Mouse (Mus musculus): ENCODE measurements around the gene Olfr435. TPM values are rescaled to one million over a fixed set of nuclear protein-coding genes. Genes with fewer than 3 reads are reported as not detected.
"Not testable (repeated sequence)": the region's sequence is repeated elsewhere in the genome, so short reads cannot be mapped to it uniquely, and the experiment has no call there.

Olfr435 gene
- polyA plus RNA-seq, 1 experiment from 2014 or later, result not detected

DNA sequence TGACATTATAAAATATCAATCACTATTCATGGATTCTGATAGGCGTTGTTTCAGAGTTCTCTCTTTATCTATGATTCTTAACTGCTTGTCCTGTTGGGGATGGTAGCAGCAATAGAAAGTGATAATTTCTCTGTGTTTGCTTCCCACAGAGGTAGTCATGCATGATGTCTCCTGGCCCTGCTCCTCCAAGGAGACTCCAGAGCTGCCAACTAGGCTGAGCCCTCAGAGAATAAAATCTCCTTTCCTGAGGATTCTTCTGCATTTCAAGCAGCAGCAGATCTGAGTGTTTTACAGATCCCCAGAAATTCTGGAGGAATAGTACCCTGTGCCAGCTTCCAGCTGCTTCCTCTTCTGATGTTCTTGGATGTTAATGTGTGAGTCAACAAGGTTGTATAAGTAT lies 34.3 kb downstream of the Olfr435 start, which contains the start of gene Olfr47:
Gene Olfr47 (plus strand): TSS at position 275 of the 400 bp plus-strand sequence.
- H3K27me3 ChIP-seq; H3K9ac ChIP-seq; H3K9me3 ChIP-seq (replicated peaks); DNase-seq; H3K4me1 ChIP-seq (replicated peaks); H3K4me3 ChIP-seq (replicated peaks); H3K36me3 ChIP-seq; H3K4me2 ChIP-seq; ATAC-seq (ENCODE audit: low read depth); H3K27ac ChIP-seq: not testable (repeated sequence)
- 43% methylated on average over 1 of the region's 1 CpGs for WGBS (ENCODE audit: insufficient replicate concordance)

DNA sequence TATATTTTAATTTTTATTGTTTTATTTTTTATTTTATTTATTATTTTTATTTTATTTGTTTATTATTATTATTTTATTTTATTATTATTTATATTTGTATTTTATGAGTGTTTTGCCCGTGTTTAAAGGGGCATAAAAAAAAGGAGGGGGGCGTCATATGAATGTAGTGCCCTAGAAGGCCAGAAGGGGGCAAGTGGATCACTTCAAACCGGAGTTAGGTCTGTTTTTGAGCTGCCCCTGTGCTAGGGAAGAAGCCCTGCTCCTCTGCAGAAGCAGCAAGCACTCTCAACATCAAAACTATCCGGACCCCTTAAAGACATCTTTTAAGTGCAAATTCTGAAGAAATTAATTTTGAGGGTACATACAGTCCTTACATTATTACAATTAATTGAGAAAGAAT lies 45.1 kb downstream of the Olfr435 start:
- ATAC-seq (ENCODE audit: low read depth) (no peak), DNase-seq (no peak)
- no peak overlapping the region for H3K27ac ChIP-seq
- no peaks in the 10 kb centered on the region for H3K9me3 ChIP-seq (replicated peaks)
- WGBS (ENCODE audit: insufficient replicate concordance), result 7% methylated on average over 4 of the region's 4 CpGs
- H3K27me3 ChIP-seq, result no peaks in the 10 kb centered on the region
- H3K4me3 ChIP-seq (replicated peaks), result no peak overlapping the region
- H3K36me3 ChIP-seq, result no peaks in the 10 kb centered on the region
- H3K4me2 ChIP-seq, result no peak overlapping the region
- no peaks in the 10 kb centered on the region for H3K4me1 ChIP-seq (replicated peaks)
- H3K9ac ChIP-seq, result no peak overlapping the region

DNA sequence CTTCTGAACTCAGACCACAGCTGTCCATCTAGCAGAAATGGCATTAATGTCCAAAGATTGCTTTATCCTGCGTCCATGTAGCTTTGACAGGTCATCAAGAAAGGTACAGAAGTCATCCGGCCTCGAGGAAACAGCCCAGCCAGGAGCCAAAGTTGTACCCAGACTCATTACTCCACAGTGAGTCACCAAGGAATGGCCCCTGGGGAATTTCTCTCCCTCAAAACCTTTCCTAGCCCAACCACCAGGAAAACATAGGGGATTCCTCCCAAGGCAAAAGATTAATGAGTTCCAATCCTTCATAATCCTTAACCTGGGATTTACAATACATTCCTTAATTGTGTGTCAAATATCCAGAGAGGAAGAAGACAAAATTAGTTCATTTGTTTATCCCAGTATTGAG lies 50.5 kb downstream of the Olfr435 start:
- no peak for ATAC-seq (ENCODE audit: low read depth)
- H3K27ac ChIP-seq, result no peak overlapping the region
- H3K9me3 ChIP-seq (replicated peaks), result no peaks in the 10 kb centered on the region
- no peak for DNase-seq
- no peaks in the 10 kb centered on the region for H3K36me3 ChIP-seq
- H3K4me2 ChIP-seq, result no peak overlapping the region
- WGBS (ENCODE audit: insufficient replicate concordance), result 46% methylated on average over 3 of the region's 3 CpGs
- H3K4me3 ChIP-seq (replicated peaks), result no peak overlapping the region
- H3K27me3 ChIP-seq, result no peaks in the 10 kb centered on the region
- no peak overlapping the region for H3K9ac ChIP-seq
- no peaks in the 10 kb centered on the region for H3K4me1 ChIP-seq (replicated peaks)

DNA sequence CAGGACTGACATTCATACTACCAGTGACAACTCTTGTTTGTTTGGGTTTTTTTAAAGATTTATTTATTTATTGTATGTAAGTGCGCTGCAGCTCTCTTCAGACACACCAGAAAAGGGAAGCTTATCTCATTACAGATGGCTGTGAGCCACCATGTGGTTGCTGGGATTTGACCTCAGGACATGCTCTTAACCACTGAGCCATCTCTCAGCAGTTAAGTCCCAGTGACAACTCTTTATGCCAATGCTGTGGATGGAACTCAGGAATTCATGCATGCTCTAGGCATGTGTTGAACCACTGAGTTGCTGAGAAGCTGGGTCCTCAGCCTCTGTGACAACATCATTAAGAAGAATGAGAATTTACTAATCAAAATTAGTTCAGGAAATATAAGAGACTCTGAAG lies 56.0 kb downstream of the Olfr435 start:
- Histone ChIP-seq H3K27me3 (no peaks in the 10 kb centered on the region), H3K36me3 (no peaks in the 10 kb centered on the region), H3K4me2 (no peak overlapping the region), H3K4me3 (replicated peaks) (no peak overlapping the region), H3K27ac (no peak overlapping the region), H3K9me3 (replicated peaks) (no peaks in the 10 kb centered on the region), H3K9ac (no peak overlapping the region), H3K4me1 (replicated peaks) (no peaks in the 10 kb centered on the region)
- DNase-seq (no peak), ATAC-seq (ENCODE audit: low read depth) (no peak)
- 13% methylated on average over 1 of the region's 1 CpGs for WGBS (ENCODE audit: insufficient replicate concordance)

Other genes with a start within 250 kb of the Olfr435 start
- not detected in 2 replicates for gene Olfr444, start 248.1 kb upstream of the Olfr435 start, polyA plus RNA-seq (2015; fragmentation: Nextera tagmentation; extraction: Ambion mirVana)
- gene Olfr441, start 90.8 kb upstream of the Olfr435 start, polyA plus RNA-seq (2015; fragmentation: Nextera tagmentation; extraction: Ambion mirVana), result not detected in 2 replicates
- not detected in 2 replicates for gene Olfr237-ps1, start 50.6 kb upstream of the Olfr435 start, polyA plus RNA-seq (2015; fragmentation: Nextera tagmentation; extraction: Ambion mirVana)
- gene Olfr437, start 33.9 kb upstream of the Olfr435 start, polyA plus RNA-seq (2015; fragmentation: Nextera tagmentation; extraction: Ambion mirVana), result not detected in 2 replicates
- gene Olfr13, start 25.0 kb upstream of the Olfr435 start, polyA plus RNA-seq (2015; fragmentation: Nextera tagmentation; extraction: Ambion mirVana), result not detected in 2 replicates
- gene Olfr434, start 15.9 kb downstream of the Olfr435 start, polyA plus RNA-seq (2015; fragmentation: Nextera tagmentation; extraction: Ambion mirVana), result not detected in 2 replicates
- not detected in 2 replicates for gene Olfr47, start 34.4 kb downstream of the Olfr435 start, polyA plus RNA-seq (2015; fragmentation: Nextera tagmentation; extraction: Ambion mirVana)
- 1.2 and 1.4 TPM in 2 replicates for gene Arhgef5, start 68.4 kb downstream of the Olfr435 start, polyA plus RNA-seq (2015; fragmentation: Nextera tagmentation; extraction: Ambion mirVana)
- gene Nobox, start 112.4 kb downstream of the Olfr435 start, polyA plus RNA-seq (2015; fragmentation: Nextera tagmentation; extraction: Ambion mirVana), result not detected in 2 replicates

Measured in liver, embryonic 13.5 days (tissue).